In the genomic region with DNA sequence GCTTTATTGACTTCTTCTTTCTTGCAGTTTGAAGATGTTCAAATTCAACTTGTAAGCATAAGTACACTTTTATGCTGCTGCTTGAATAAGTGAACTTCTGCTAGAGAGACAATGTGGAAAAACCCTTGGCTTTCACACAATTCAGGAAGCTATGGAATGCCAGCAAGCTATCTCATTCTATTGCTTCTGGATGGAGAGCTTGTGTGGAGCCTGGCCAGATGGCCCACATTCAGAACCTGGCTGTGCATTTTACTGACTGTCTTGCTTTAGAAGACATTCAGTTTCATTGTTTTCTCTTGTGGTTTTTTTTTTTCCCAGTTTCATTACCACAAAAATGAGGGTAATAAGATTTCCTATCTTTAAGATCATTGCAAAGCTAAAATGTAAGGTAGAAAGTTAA, we compare ENCODE assay signal across 20 mouse cellular contexts.
DNase-seq lines count a peak whose midpoint lies in the region; ATAC-seq and TF ChIP-seq lines count a peak whose summit lies in the region.
"Had no signal": no experiment of that assay in that cellular context is flagged by ENCODE, and none has a peak within 500 bp of the region (broad histone marks: within the 10 kb centered on the region; RNA-seq: fewer than 3 reads in every experiment).

No protein-coding gene starts in this region.

- DNase-seq in hindbrain, postnatal 0 days (ENCODE audit: low spot score), result peak; percentile 44
- peak; percentile 78 for DNase-seq in brain, adult 2 months (ENCODE audit: low read depth, low spot score)
- peak; percentile 58 to 81 for DNase-seq in cerebellum, adult 2 months
- DNase-seq in cerebellum, postnatal 25 days, result peak; percentile 67 to 81
- no peak for DNase-seq in neural tube, embryonic 10.5 days (ENCODE audit: extremely low spot score, low spot score)
- no peak for DNase-seq in heart, adult 18-20 months
- DNase-seq: forebrain, postnatal 0 days; kidney, postnatal 25 days; layer of hippocampus, postnatal 36 days; lung, postnatal 4 days; thymus, adult 2 months had no signal

- no peaks in the 10 kb centered on the region for H3K36me3 ChIP-seq in hindbrain, postnatal 0 days (ENCODE audit: insufficient read depth, low read length)
- H3K36me3 ChIP-seq in hindbrain, embryonic 16.5 days (ENCODE audit: control insufficient read depth, insufficient read depth, low read length), result no peaks in the 10 kb centered on the region
- H3K36me3 ChIP-seq: hindbrain, embryonic 10.5 days; limb, embryonic 15.5 days; midbrain, embryonic 15.5 days; neural tube, embryonic 15.5 days had no signal

- TF ChIP-seq CTCF in hindbrain, postnatal 0 days (IDR thresholded peaks at IDR 0.05; ENCODE audit: low read depth), result no peak
- TF ChIP-seq CTCF in cerebellum, adult 2 months (IDR thresholded peaks at IDR 0.05; ENCODE audit: borderline replicate concordance, insufficient read depth, low read depth, low read length), result no peak

- H3K27me3 ChIP-seq in hindbrain, postnatal 0 days (ENCODE audit: insufficient read depth, low read length), result no peaks in the 10 kb centered on the region
- no peaks in the 10 kb centered on the region for H3K27me3 ChIP-seq in hindbrain, embryonic 16.5 days (replicated peaks; ENCODE audit: control insufficient read depth, insufficient read depth, low read length)
- H3K27me3 ChIP-seq in cerebellum, adult 2 months (ENCODE audit: control insufficient read depth, insufficient read depth, low read length), result no peaks in the 10 kb centered on the region
- H3K27me3 ChIP-seq: limb, embryonic 15.5 days; midbrain, embryonic 15.5 days; neural tube, embryonic 15.5 days had no signal

- no peak for ATAC-seq in hindbrain, postnatal 0 days
- ATAC-seq in hindbrain, embryonic 16.5 days, result no peak
- ATAC-seq: CD4-positive, CD25-positive, alpha-beta regulatory T cell, adult 4 months; forebrain, postnatal 0 days; intestine, postnatal 0 days; midbrain, embryonic 15.5 days had no signal

- H3K9ac ChIP-seq in hindbrain, postnatal 0 days (replicated peaks; ENCODE audit: low read length), result no peak overlapping the region
- H3K9ac ChIP-seq in hindbrain, embryonic 16.5 days (ENCODE audit: low read depth, low read length), result no peak overlapping the region
- H3K9ac ChIP-seq: forebrain, postnatal 0 days; limb, embryonic 15.5 days; liver, embryonic 14.5 days; midbrain, embryonic 15.5 days; neural tube, embryonic 15.5 days had no signal

- no peak overlapping the region for H3K4me2 ChIP-seq in hindbrain, postnatal 0 days (ENCODE audit: low read depth, low read length)
- no peak overlapping the region for H3K4me2 ChIP-seq in hindbrain, embryonic 16.5 days (ENCODE audit: low read length)
- H3K4me2 ChIP-seq: limb, embryonic 15.5 days; midbrain, embryonic 15.5 days; neural tube, embryonic 15.5 days had no signal

- no peak overlapping the region for H3K4me3 ChIP-seq in hindbrain, postnatal 0 days (ENCODE audit: low read length)
- H3K4me3 ChIP-seq in hindbrain, embryonic 16.5 days (ENCODE audit: low read length), result no peak overlapping the region
- no peak overlapping the region for H3K4me3 ChIP-seq in cerebellum, adult 2 months (replicated peaks; ENCODE audit: insufficient read depth, low read depth, low read length)
- H3K4me3 ChIP-seq: hindbrain, embryonic 10.5 days; limb, embryonic 15.5 days; midbrain, embryonic 15.5 days; myocyte; neural tube, embryonic 15.5 days had no signal

- H3K9me3 ChIP-seq in hindbrain, postnatal 0 days (ENCODE audit: low read length), result no peaks in the 10 kb centered on the region
- H3K9me3 ChIP-seq in hindbrain, embryonic 16.5 days (ENCODE audit: control insufficient read depth, low read length), result no peaks in the 10 kb centered on the region
- H3K9me3 ChIP-seq: hindbrain, embryonic 10.5 days; limb, embryonic 15.5 days; midbrain, embryonic 15.5 days; neural tube, embryonic 15.5 days had no signal

- H3K4me1 ChIP-seq in hindbrain, postnatal 0 days (ENCODE audit: insufficient read depth, low read length), result no peaks in the 10 kb centered on the region
- no peaks in the 10 kb centered on the region for H3K4me1 ChIP-seq in hindbrain, embryonic 16.5 days (ENCODE audit: control insufficient read depth, insufficient read depth, low read depth, low read length)
- H3K4me1 ChIP-seq in cerebellum, adult 2 months (ENCODE audit: control insufficient read depth, insufficient read depth, low read length), result peaks cover 3% of the 10 kb centered on the region; the same call in 1 of the 2 replicates
- H3K4me1 ChIP-seq: hindbrain, embryonic 10.5 days; limb, embryonic 15.5 days; midbrain, embryonic 15.5 days; neural tube, embryonic 15.5 days had no signal

- no peak overlapping the region for H3K27ac ChIP-seq in hindbrain, postnatal 0 days
- no peak overlapping the region for H3K27ac ChIP-seq in hindbrain, embryonic 16.5 days (ENCODE audit: low read depth, low read length)
- H3K27ac ChIP-seq in cerebellum, adult 2 months (ENCODE audit: insufficient read depth, low read length), result no peak overlapping the region
- H3K27ac ChIP-seq: hindbrain, embryonic 10.5 days; limb, embryonic 15.5 days; liver, embryonic 14.5 days; midbrain, embryonic 15.5 days; neural tube, embryonic 15.5 days had no signal

- no peak for TF ChIP-seq POLR2A in cerebellum, adult 2 months (IDR thresholded peaks at IDR 0.05; ENCODE audit: borderline replicate concordance, insufficient read depth, low read length)

Comparison
In these comparisons a context has a peak if more than half of its experiments do, and no peak if none do; other contexts are left out.
1. DNase-seq: peak in hindbrain, postnatal 0 days (single experiment), brain, adult 2 months (single experiment), cerebellum, adult 2 months (2 of 2) and cerebellum, postnatal 25 days (2 of 2); none in neural tube, embryonic 10.5 days (single experiment) and heart, adult 18-20 months (0 of 2).